Comparison of ENCODE assay signal across 8 mouse cellular contexts in the genomic region with DNA sequence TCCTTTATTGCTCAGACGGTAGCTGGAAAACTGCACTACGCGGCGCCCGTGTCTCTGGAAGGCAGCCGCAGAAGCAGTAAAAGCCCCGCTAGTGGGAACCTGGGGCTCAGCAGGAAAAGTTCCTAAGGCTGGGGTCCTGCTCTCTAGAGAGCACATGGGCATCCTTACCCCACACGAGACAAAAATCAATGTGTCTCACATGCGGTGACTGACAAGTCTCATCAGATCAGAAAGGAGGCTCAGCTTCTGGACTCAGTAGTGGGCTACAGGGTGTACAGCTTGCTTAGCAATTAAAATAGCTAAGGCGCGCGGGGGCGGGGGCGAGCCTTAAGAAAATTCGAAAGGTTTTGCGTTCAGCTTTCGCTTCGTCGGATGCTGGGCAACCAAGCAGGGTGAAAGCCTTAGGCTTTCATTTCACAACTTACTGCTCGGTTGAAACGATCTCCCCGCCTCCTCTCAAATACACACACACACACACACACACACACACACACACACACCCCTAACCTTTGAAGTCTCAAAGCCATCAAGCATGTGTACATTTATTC. TPM values are rescaled to one million over a fixed set of nuclear protein-coding genes. Genes with fewer than 3 reads are reported as not detected.
DNase-seq lines count a peak whose midpoint lies in the region; ATAC-seq and TF ChIP-seq lines count a peak whose summit lies in the region.

No protein-coding gene starts in this region.

- H3K27me3 ChIP-seq in intestine, embryonic 15.5 days (replicated peaks) = peaks cover 57% of the 10 kb centered on the region
- peaks cover 84% of the 10 kb centered on the region for H3K27me3 ChIP-seq in liver, embryonic 12.5 days (replicated peaks)
- H3K27me3 ChIP-seq in neural tube, embryonic 11.5 days (ENCODE audit: control insufficient read depth, insufficient read depth, low read length) = peaks cover 41% of the 10 kb centered on the region

- no peaks in the 10 kb centered on the region for H3K36me3 ChIP-seq in intestine, embryonic 15.5 days
- H3K36me3 ChIP-seq in liver, embryonic 12.5 days = no peaks in the 10 kb centered on the region
- H3K36me3 ChIP-seq in neural tube, embryonic 11.5 days (ENCODE audit: control insufficient read depth, insufficient read depth, low read length) = no peaks in the 10 kb centered on the region

- H3K27ac ChIP-seq in intestine, embryonic 15.5 days = no peak overlapping the region
- H3K27ac ChIP-seq in liver, embryonic 12.5 days = no peak overlapping the region
- 0 out of 2 replicates have a peak overlapping the region, but pooled peaks have one; percentile 35 for H3K27ac ChIP-seq in neural tube, embryonic 11.5 days (ENCODE audit: low read depth, low read length)

- no peaks in the 10 kb centered on the region for H3K9me3 ChIP-seq in intestine, embryonic 15.5 days
- no peaks in the 10 kb centered on the region for H3K9me3 ChIP-seq in liver, embryonic 12.5 days (replicated peaks)
- no peaks in the 10 kb centered on the region for H3K9me3 ChIP-seq in neural tube, embryonic 11.5 days (ENCODE audit: control insufficient read depth, low read length)

- peaks cover 25% of the 10 kb centered on the region for H3K4me1 ChIP-seq in intestine, embryonic 15.5 days (replicated peaks)
- peaks cover 11% of the 10 kb centered on the region; the same call in 1 of the 2 replicates for H3K4me1 ChIP-seq in liver, embryonic 12.5 days
- peaks cover 9% of the 10 kb centered on the region for H3K4me1 ChIP-seq in neural tube, embryonic 11.5 days (ENCODE audit: control insufficient read depth, insufficient read depth, low read length)

- TF ChIP-seq POLR2A in brain, embryonic 14.5 days (IDR thresholded peaks at IDR 0.05; ENCODE audit: borderline replicate concordance, extremely low read depth, insufficient read depth, insufficient read length, poor library complexity, severe bottlenecking) = no peak

- no peak for ATAC-seq in intestine, embryonic 15.5 days
- ATAC-seq in liver, embryonic 12.5 days = no peak
- ATAC-seq in neural tube, embryonic 11.5 days (ENCODE audit: insufficient read depth, low FRiP score, low TSS enrichment) = no peak

- TF ChIP-seq CTCF in brain, embryonic 14.5 days (IDR thresholded peaks at IDR 0.05; ENCODE audit: borderline replicate concordance, extremely low read depth, insufficient read depth, insufficient read length) = no peak

- peak overlapping the region; percentile 55 for H3K4me3 ChIP-seq in intestine, embryonic 15.5 days (replicated peaks)
- peak overlapping the region; percentile 54 for H3K4me3 ChIP-seq in liver, embryonic 12.5 days
- peak overlapping the region; percentile 60 for H3K4me3 ChIP-seq in neural tube, embryonic 11.5 days (ENCODE audit: low read depth, low read length)

- peak; percentile 27 to 47 for DNase-seq in layer of hippocampus, postnatal 14 days (ENCODE audit: low spot score in 2 of 2)
- DNase-seq in layer of hippocampus, adult 9-10 months (ENCODE audit: low spot score) = no peak
- DNase-seq in brain, embryonic 14.5 days (ENCODE audit: low read depth) = peak; percentile 79
- peak; percentile 97 for DNase-seq in heart, adult 11 months
- DNase-seq in neural tube, embryonic 11.5 days (ENCODE audit: low spot score) = peak; percentile 73
- no peak for DNase-seq in ovary, postnatal 10 days (ENCODE audit: low spot score)

- peak overlapping the region; percentile 80 for H3K4me2 ChIP-seq in intestine, embryonic 15.5 days (replicated peaks)
- peak overlapping the region; percentile 77 for H3K4me2 ChIP-seq in liver, embryonic 12.5 days
- peak overlapping the region; percentile 58 for H3K4me2 ChIP-seq in neural tube, embryonic 11.5 days (ENCODE audit: low read depth)

- H3K9ac ChIP-seq in intestine, embryonic 15.5 days = peak overlapping the region; percentile 20
- no peak overlapping the region for H3K9ac ChIP-seq in liver, embryonic 12.5 days
- peak overlapping the region; percentile 68 for H3K9ac ChIP-seq in neural tube, embryonic 11.5 days (ENCODE audit: low read length)

- under 1% methylated on average over 22 of the region's 22 CpGs for WGBS in intestine, embryonic 15.5 days
- WGBS in liver, embryonic 12.5 days (ENCODE audit: insufficient replicate concordance) = under 1% methylated on average over 21 of the region's 22 CpGs
- WGBS in neural tube, embryonic 11.5 days = under 1% methylated on average over 22 of the region's 22 CpGs

RNA-seq across cellular contexts. Expression of a gene that starts 40.7 kb away (rescaled TPM):
- total RNA-seq in layer of hippocampus, postnatal 14 days (2021) = 1 to 10 TPM; 5.0 to 6.9 TPM
- 3.7 and 7.3 TPM in 2 replicates for polyA plus RNA-seq in brain, embryonic 14.5 days (2012; rRNA removed)
- 11.6 and 13.1 TPM in 2 replicates for polyA plus RNA-seq in intestine, embryonic 15.5 days (2015; fragmentation: Nextera tagmentation; extraction: Ambion mirVana)
- 1.8 and 2.3 TPM in 2 replicates for polyA plus RNA-seq in liver, embryonic 12.5 days (2016; fragmentation: Nextera tagmentation; extraction: Ambion mirVana)
- polyA plus RNA-seq in neural tube, embryonic 11.5 days (2014; fragmentation: Nextera tagmentation; extraction: Ambion mirVana) = 31.8 and 32.1 TPM in 2 replicates

Comparison
In these comparisons a context has a peak if more than half of its experiments do, and no peak if none do; other contexts are left out.
1. DNase-seq: peak in layer of hippocampus, postnatal 14 days (2 of 2), brain, embryonic 14.5 days (single experiment), heart, adult 11 months (single experiment) and neural tube, embryonic 11.5 days (single experiment); none in layer of hippocampus, adult 9-10 months (single experiment) and ovary, postnatal 10 days (single experiment).
2. Peak in every context shown above with its lines, with median percentiles within 50 percentile points of each other: H3K4me2 ChIP-seq and H3K4me3 ChIP-seq.